Mouse (Mus musculus) C2C12 (cell line): ENCODE measurements at regions not wholly inside any gene's neighbourhood (a gene's known extent, or its start where the extent isn't known, plus 50 kb on each side); places are given as distances from the start of the nearest gene placed in this dataset.

Source experiments
- CEBPB ChIP-seq: IDR thresholded peaks from one replicate; pipeline ENCODE4 v1.6.1; 2011; ENCODE audit warnings: low read depth, mild to moderate bottlenecking, control low read depth, moderate library complexity
- CTCF ChIP-seq: IDR thresholded peaks from one replicate; pipeline ENCODE4 v1.5.1; 2011; ENCODE audit not compliant: control insufficient read depth, insufficient read depth, insufficient read length
- MAX ChIP-seq: IDR thresholded peaks from one replicate; pipeline ENCODE4 v1.6.1; 2011; ENCODE audit warnings: mild to moderate bottlenecking, control low read depth
- MYOD1 ChIP-seq: IDR thresholded peaks from one replicate; pipeline ENCODE4 v1.6.1; 2011; ENCODE audit warnings: low read depth; ENCODE audit not compliant: control insufficient read depth, insufficient read length
- USF1 ChIP-seq: IDR thresholded peaks from one replicate; pipeline ENCODE4 v1.6.1; 2011; ENCODE audit warnings: low read depth, mild to moderate bottlenecking, control low read depth, moderate library complexity

- TF ChIP-seq MAX (no peak), CTCF (no peak), USF1 (no peak), CEBPB (no peak), MYOD1 (no peak)
Measured at GRCm38 (mm10) chr5:74834401-74834800, 131.7 kb upstream of the Lnx1 start.
